Mouse (Mus musculus): ENCODE measurements around the gene Nifk.

Gene Nifk

GRCm38 (mm10) chr1:118380105-118380786 is 58.6 kb downstream of the Nifk start:
- DNase-seq (ENCODE audit: low read depth), result peak; percentile 79
